Mouse (Mus musculus): Measurements from ENCODE around the gene Fchsd2. TPM values are rescaled to one million over a fixed set of nuclear protein-coding genes. Genes with fewer than 3 reads are reported as not detected.
A peak's percentile ranks its signal among the peaks of the same experiment; 100 is the strongest.

Gene Fchsd2
- total RNA-seq, 2 experiments from 2014 or later, result 8.8 to 9.3 TPM

GRCm38 (mm10) chr7:101323141-101323594 lies 230.5 kb downstream of the Fchsd2 start:
- DNase-seq, result no peak
- intact Hi-C loops (cut with DNase I; ENCODE audit: low total_unique reads), result no loop called here

GRCm38 (mm10) chr7:101324142-101324962 lies 231.7 kb downstream of the Fchsd2 start:
- DNase-seq, result peak; percentile 46
- intact Hi-C loops (cut with DNase I; ENCODE audit: low total_unique reads), result no loop called here

GRCm38 (mm10) chr7:101326006-101326405 lies 233.3 kb downstream of the Fchsd2 start:
- DNase-seq, result no peak
- intact Hi-C loops (cut with DNase I; ENCODE audit: low total_unique reads), result no loop called here

- DNase-seq, result no peak
- intact Hi-C loops (cut with DNase I; ENCODE audit: low total_unique reads), result no loop called here
Observed at GRCm38 (mm10) chr7:101327263-101327662, 234.6 kb downstream of the Fchsd2 start.

- DNase-seq, result no peak
- intact Hi-C loops (cut with DNase I; ENCODE audit: low total_unique reads), result no loop called here
Observed at GRCm38 (mm10) chr7:101327786-101328185, 235.1 kb downstream of the Fchsd2 start.

GRCm38 (mm10) chr7:101328621-101329158 lies 236.0 kb downstream of the Fchsd2 start:
- peak; percentile 37 for DNase-seq
- intact Hi-C loops (cut with DNase I; ENCODE audit: low total_unique reads), result no loop called here

GRCm38 (mm10) chr7:101329606-101330005 lies 236.9 kb downstream of the Fchsd2 start:
- DNase-seq, result no peak
- intact Hi-C loops (cut with DNase I; ENCODE audit: low total_unique reads), result no loop called here

GRCm38 (mm10) chr7:101330074-101330840 lies 237.6 kb downstream of the Fchsd2 start:
- DNase-seq, result no peak

GRCm38 (mm10) chr7:101330841-101331173 lies 238.1 kb downstream of the Fchsd2 start:
- DNase-seq, result no peak
- intact Hi-C loops (cut with DNase I; ENCODE audit: low total_unique reads), result no loop called here

More at GRCm38 (mm10) chr7:101330074-101330840, 237.6 kb downstream of the Fchsd2 start:
- intact Hi-C loops (cut with DNase I; ENCODE audit: low total_unique reads), result no loop called here

GRCm38 (mm10) chr7:101332045-101332831 lies 239.6 kb downstream of the Fchsd2 start:
- intact Hi-C loops (cut with DNase I; ENCODE audit: low total_unique reads), result no loop called here
- no peak for DNase-seq

Other genes starting within 250 kb of the Fchsd2 start
- 10 to 100 TPM in 1 of 2 experiments, 1 to 10 TPM in 1; 5.4 to 16.3 TPM for gene Relt, start 229.4 kb upstream of the Fchsd2 start, total RNA-seq (2021)
- gene Arhgef17, start 160.8 kb upstream of the Fchsd2 start, total RNA-seq (2021), result 10 to 100 TPM; 21.9 to 25.7 TPM
- gene P2ry6, start 118.2 kb upstream of the Fchsd2 start, total RNA-seq (2021), result 1 to 10 TPM; 1.6 to 2.1 TPM
- gene P2ry2, start 80.0 kb upstream of the Fchsd2 start, total RNA-seq (2021), result 10 to 100 TPM; 38.0 to 47.7 TPM
- 1 to 10 TPM; 5.7 to 7.3 TPM for gene Atg16l2, start 209.4 kb downstream of the Fchsd2 start, total RNA-seq (2021)
- 10 to 100 TPM; 19.1 to 19.9 TPM for gene Stard10, start 224.2 kb downstream of the Fchsd2 start, total RNA-seq (2021)

All from gastrocnemius, postnatal 14 days (tissue).